Mouse (Mus musculus) thymus, postnatal 25 days (tissue): Measurements from ENCODE around the gene Gm973.

Experiments used
- DNase-seq: peaks from one replicate; pipeline ENCODE4 v3.0.0; 2022

Gene Gm973

DNA sequence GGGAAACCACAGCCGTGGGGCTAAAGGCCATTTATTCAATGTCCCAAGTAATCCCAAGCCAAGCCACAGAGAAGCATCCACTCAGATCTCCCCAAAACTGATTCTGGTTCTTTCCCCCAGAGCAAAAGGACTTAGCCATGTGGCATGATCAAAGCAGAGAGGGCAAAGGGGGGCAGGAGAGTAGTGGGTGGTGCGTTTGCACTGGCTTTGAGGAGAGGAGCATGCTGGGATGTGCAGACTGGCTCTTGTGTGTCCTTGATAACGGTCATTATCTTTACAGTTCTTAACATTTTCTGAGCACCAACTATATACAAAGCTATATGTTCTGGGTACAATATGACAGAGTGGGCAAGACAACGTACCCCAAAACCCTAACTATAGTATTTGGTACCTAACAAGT is 23.6 kb upstream of the Gm973 start:
- DNase-seq = no peak

DNA sequence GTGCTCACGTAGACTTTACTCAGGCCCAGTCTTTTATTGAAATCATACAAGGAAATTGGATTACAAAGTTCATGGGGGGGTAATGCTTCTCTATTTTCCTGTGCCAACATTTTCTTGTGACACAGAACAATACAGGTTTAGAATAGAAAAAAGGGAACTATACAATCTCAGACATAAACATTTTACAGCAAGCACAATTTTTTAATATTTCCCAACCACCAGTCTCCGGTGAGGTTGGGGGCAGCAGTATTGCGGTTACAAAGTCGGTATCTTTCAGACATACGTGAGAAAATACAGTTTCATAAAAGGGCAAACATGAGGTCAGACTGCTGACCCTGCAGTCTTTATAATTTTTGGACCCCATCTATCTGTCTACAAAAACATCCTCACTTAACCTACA is 20.1 kb upstream of the Gm973 start:
- no peak for DNase-seq

GRCm38 (mm10) chr1:59497741-59498613 is 18.1 kb upstream of the Gm973 start:
- no peak for DNase-seq

GRCm38 (mm10) chr1:59499327-59499726 is 16.7 kb upstream of the Gm973 start:
- DNase-seq = no peak

DNA sequence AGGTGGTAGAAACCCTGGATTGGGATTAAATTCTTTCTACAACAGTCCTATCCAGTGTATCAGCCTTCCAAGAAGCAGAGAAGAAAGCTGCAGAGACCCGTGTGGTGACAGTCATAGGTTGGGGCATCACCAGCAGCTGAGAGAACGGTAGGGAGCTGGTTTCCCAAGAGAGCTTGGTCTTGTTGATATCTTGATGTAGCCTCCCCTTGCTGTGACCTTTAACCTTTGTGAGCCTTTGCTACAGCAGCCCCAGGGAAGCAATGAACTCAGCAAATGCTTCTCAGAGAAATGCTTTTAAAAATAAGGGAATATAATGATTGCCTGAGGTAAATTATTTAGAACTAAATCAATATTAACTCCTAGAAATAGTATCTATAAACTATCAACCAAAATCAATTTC is 13.7 kb upstream of the Gm973 start:
- no peak for DNase-seq

DNA sequence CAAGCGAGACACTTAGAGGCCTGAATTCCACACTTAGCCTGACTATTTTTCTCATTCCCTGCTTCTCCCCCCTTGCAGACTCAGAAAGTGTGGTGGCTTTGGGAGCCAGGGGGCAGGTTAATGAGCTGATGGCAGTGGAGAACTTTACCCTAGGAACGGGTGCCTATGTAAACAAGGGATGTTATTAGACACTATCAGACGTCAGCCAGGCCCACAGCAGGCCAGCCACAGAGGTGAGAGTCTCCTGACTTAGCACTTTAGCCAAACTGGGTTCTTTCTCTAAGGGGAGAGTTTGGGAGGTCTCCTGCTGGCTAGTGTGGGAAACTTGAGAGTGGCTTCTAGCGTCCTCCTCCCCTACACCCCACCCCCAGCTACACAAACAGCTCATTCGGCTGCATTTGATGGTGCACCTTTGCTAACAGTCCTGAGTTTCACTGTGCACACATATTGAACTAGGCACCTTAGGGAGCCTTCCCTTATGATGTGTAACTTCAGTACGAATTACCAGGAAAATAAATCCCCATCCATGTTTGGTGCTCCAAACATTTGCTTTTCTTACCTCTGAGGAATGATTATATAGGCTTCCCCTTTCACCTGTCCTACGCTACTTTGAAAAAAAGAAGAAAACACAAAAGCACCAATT is 12.3 kb upstream of the Gm973 start:
- no peak for DNase-seq

- DNase-seq = no peak
These were observed 11.8 kb upstream of the Gm973 start for GRCm38 (mm10) chr1:59504302-59504700.

DNA sequence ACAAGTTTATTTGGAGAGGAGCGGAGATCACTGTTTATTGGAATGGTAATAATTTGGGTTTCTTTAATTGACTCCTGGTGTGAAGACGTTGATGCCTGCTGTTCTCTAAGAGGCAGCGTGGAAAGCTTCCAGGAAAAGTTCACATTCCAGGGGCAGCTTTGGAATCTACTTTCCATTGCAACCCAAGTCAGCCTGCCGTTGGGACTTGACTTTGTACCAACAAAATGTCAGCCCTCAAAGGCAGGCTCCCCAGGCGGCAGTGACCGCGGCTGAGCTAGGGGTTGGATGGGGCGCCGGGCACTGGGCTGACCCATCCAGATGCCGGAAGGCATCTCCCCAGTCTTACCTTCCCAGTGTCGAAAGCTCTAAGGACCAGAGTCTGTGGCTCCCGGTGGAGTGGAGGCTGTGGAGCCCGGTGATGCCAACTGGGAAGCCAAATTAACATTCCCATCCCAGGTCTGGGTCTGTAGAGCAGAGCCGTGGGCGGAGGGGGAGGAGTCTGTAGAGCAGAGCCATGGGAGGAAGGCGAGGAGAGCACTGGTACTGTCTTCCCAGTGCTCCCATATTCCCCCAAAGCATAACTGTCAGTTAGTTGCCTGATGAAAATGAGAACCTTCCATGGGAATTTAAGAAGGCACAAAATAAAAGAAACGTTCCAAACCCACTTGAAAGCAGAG is 7.5 kb upstream of the Gm973 start:
- no peak for DNase-seq

DNA sequence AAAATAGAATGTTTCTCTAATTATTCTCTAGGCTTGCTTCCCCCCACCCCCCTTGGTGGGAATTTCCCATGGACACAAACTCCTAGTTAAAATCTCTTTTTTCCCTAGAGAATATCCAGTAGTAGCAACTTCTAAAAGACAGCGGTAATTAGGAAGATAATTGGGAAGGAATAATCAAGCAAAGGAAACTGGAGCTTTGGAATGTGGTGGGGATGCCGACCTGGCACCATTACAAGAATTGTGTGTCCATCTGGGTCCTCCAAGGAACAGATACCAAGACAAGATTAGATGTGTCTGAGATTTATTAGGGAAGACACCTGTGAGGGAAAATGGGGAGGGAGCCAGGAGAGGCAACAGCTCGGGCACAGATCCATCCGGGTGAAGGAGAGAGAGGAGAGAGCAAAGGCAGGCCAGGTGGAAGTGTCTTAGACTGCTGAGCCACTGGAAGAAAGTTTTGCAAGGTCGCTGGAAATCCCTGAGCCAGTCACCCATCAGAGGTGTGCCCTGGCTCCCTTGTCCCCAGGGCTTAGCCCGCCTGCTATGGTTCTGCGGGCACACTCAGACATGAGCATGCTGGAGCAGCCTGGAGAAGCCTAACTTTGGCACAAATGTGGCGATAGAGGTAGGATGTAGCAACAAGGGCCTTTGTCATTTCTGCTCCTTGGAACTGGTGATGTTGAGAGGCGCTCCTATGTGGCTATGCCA is 4.3 kb upstream of the Gm973 start:
- no peak for DNase-seq

- no peak for DNase-seq
These were observed 4.3 kb downstream of the Gm973 start for GRCm38 (mm10) chr1:59520226-59520837.

DNA sequence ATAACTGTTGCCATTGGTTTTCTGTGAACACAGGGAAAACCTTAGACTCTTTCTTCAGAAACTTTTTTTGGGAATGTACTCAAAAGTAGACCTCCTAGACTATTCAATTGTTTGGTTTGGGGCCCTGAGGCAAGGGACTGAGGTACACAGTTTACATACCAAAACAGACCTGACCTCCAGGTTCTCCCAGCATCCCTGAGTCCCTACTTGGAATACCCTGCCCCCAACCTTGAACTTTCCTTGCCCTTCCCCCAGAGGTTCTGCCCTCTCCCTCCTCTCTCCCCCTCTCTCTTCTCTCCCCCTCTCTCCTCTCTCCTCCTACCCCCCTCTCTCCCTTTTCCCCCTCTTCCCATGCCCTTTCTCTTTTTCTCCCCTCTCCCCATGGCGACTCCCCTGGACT is 6.4 kb downstream of the Gm973 start:
- no peak for DNase-seq

DNA sequence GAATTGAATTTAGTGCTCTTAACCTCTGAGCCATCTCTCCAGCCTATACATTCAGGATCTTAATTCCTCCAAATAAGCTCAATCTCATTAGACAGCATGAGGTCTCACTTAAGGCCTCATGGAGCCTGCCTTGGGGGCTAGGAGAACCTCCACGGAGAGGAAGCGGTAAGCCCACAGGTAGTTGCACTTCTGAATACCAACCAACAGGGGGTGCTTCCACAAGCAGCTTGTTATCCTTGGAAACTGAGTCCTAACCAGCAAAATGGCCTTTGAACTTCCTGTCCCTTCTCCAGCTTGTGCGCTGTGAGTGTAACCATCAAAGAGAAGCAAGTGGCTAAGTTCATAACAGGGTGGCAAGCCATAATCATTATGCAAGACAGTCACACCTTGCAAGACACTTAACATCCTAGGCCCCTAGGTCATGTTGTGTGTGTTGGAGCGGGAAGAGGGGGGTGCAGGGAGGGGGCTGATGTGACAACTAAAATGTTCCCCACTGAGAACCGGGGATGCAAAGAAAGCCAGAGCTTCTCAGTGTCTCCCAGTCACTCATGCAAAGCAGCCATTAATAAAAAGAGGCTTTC is 7.4 kb downstream of the Gm973 start:
- DNase-seq = peak; percentile 1

GRCm38 (mm10) chr1:59524071-59524470 is 8.0 kb downstream of the Gm973 start:
- no peak for DNase-seq

DNA sequence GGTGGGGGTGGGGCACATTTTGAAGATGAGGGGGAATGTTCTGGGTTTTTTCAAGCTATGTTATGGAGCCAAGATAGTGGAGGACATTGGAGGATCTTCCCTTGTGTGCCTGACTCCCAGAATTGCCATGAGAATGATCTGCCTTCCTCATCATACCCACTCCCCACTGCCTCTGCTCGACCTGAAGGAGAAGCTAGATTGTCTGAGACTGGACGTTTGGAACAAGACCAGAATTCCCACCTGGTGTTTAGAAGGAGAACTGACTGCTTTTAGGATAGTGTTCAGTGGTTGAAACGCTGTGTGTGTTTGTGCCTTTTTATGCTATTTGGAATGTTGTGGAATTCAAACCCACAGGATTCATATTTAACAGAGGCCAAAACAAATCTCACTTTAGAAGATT is 8.7 kb downstream of the Gm973 start:
- no peak for DNase-seq

- DNase-seq = no peak
These were observed 11.2 kb downstream of the Gm973 start for GRCm38 (mm10) chr1:59527219-59527618.

- no peak for DNase-seq
These were observed 19.1 kb downstream of the Gm973 start for GRCm38 (mm10) chr1:59534976-59535810.

DNA sequence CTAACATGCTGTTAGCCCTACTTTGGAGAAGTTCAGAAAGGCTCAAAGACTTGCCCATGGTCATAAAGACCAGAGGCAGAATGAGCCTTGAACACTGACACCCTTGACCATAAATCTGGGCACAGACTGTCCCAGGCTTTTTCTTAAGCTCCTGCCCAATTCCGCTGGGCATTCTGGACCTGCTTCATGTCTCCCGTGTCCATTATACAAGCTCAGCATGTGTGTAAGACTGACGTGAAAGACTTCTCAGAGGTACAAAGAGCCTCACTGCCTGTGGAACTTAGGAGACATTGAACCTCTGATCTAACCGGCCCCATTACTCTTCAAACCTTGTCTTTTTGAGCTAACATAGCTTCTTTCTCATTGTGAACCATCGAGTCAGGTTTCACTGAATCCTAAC is 22.3 kb downstream of the Gm973 start:
- no peak for DNase-seq

DNA sequence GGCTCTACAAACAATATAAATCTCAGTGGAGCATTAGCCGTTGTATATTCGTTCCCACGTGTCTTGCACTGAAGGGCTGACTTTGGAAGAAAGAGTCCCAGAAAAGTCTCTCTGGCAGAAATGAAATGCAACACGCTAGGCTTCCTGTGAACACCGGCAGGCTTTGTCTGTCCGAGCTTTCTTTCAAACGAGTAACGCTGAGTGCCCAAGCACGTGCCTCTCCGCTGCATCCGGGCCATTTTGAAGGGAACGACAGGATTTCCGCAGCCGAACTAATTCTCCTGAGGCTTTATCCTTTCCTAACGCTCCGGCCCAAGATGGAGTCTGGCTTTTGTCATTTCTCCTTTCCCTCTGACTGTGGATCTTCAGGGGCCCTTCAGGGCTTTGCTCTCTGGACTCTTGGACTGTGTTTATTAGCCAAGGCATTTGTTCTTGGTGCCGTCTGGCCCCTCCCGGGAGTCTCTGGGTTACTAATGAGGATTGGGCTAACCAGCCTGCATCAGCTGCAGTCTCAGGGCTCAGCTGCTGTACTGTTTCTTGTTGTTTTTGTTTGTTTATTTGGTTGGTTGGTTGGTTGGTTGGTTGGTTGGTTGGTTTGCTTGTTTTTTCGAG is 24.6 kb downstream of the Gm973 start:
- no peak for DNase-seq

DNA sequence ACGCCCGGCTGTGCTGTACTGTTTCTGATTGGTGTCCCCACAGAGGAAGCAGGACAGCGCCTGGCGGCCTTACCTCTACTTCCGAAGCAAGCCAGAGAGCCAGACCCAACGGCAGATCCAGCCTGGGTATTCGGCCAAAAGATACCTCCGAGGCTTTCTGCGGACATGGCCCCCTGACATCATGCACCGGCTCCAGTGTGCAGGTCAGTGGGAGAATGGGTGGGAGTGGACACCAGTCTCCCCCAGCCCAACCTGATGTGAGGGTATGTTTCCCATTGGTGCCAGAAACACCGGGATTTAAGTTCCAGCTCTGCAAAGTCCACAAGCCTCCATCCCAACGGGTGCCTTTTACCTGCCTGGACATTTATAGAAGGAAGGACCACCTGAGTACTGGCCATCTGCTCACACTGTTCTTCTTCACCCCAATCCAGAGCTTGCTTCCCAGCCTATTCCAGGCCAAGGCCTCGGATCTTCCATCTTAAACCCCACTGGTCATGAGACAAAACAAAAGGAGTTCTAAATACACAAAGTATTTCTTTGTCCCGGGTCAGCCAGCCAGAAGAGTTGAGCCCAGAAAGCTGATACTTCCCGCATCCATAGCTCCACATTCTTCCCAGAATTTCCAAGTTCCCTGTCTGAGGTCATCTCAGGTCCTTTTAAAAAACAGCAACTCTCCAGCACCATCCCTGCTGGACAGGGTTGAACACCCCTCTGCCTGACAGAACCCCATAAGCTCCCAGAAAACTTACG is 25.4 kb downstream of the Gm973 start:
- no peak for DNase-seq

- no peak for DNase-seq
These were observed 26.2 kb downstream of the Gm973 start for GRCm38 (mm10) chr1:59542231-59542630.
